Mouse (Mus musculus) macrophage (primary cell): ENCODE data around the gene Prkcg. TPM values are rescaled to one million over a fixed set of nuclear protein-coding genes. Genes with fewer than 3 reads are reported as not detected.

Source experiments
- H3K27ac ChIP-seq: fragments of 350-480 bp; formaldehyde crosslinking; 2 replicates; pipeline ENCODE4 v1.9.0; 2021
- H3K36me3 ChIP-seq: fragments of 350-480 bp; formaldehyde crosslinking; 2 replicates; pipeline ENCODE4 v1.9.0; 2021; ENCODE audit errors: inconsistent target
- H3K4me3 ChIP-seq: fragments of 350-480 bp; formaldehyde crosslinking; 2 replicates; pipeline ENCODE4 v1.9.0; 2021; ENCODE audit errors: inconsistent target
- H3K79me2 ChIP-seq: fragments of 350-480 bp; formaldehyde crosslinking; 2 replicates; pipeline ENCODE4 v1.9.0; 2021; ENCODE audit errors: inconsistent target
- WGBS: methylation state at CpG from one replicate; pipeline ENCODE4 v1.1.7; 2026; ENCODE audit warnings: inconsistent platforms; ENCODE audit not compliant: missing documents; 5-methylcytosine and 5-hydroxymethylcytosine counted together
- polyA plus RNA-seq: library from polyadenylated mRNA; stranded (reverse); fragments of 250-400 nt; gene quantifications from 3 replicates; pipeline ENCODE4 v1.2.4, GENCODE M21; 2018; ENCODE audit warnings: inconsistent platforms

Gene Prkcg
- polyA plus RNA-seq, 1 experiment from 2014 or later, result 0.11 TPM

DNA sequence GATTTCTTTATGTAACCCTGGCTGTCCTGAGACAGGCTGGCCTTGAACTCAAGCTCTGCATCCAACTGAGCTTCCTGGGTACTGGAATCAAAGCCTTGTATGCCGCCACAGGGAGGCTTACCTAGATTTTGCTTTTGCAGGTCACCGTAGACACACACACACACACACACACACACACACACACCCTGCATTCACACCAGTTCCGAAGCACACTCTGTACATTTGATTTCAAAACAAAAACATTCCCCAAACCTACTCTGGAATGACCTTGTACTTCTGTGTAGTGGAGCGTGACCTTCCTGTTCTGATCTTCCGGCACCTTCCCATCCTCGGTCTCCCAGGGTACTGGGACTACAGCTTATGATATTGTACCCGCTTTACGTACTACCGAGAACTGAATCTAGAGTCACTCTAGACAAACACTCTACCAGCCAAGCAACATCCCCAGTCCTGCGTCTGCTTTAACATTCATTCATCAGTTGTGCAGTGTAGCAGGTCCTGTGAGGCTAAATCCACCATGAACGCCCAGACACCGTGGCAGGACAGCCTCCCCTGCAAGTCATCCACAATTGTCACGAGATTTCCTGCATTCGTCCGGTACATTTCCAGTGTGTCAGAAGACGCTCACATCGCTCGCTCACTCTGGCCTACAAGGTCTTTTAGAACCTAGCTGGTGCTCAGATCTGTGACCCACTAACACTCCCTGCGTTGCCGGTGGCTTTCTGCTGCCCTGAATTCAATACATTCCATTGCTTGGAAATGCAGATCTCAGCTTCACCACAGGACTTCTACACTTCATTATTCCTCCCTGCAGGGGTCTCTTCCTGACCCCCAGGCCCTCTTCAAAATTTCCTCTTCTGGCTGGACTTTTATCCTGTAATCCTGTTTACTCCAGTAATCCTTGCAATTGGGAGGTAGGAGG, 58.6 kb downstream of the Prkcg start:
- Histone ChIP-seq H3K79me2 (no peaks in the 10 kb centered on the region), H3K36me3 (no peaks in the 10 kb centered on the region), H3K4me3 (no peak overlapping the region), H3K27ac (no peak overlapping the region)
- 87% methylated on average over 20 of the region's 20 CpGs for WGBS

DNA sequence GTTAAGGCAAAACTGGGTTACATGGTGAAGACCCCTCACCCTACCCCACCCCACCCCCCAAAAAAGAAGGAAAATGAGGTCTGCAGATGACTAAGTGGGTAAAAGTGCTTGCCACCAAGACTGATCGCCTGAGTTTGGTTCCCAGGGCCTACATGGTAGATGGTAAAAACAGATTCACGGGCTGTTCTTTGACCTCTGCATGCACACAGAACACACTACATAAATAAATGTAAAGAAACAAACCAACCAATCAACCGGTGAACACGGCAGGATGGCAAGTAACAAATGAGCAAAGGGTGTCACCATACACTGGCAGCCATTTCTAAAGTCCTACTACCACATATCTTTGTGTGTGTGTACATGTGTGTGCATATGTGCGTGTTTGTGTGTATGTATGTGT, 59.3 kb downstream of the Prkcg start:
- H3K36me3 ChIP-seq, result no peaks in the 10 kb centered on the region
- H3K79me2 ChIP-seq, result no peaks in the 10 kb centered on the region
- 81% methylated on average over 5 of the region's 5 CpGs for WGBS
- H3K4me3 ChIP-seq, result no peak overlapping the region
- no peak overlapping the region for H3K27ac ChIP-seq

DNA sequence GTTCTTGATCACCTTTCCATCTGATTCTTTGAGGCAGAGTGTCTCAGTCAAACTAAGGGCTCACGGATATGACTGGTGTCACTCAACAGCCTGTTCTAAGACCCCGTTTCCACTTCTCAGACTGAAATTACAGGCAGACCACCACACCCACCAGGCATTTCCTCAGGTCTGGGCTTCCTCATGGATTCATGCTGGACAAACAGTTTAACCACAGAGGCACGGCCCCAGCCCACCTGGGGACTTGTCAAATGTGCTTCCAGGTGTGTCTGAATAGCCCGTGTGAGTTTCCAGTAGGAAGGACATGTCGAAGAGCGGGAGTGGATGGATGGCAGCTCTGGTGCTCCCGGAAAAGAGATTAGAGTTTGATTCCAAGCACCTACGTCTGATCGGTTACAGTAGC, 60.8 kb downstream of the Prkcg start:
- 89% methylated on average over 9 of the region's 9 CpGs for WGBS
- H3K4me3 ChIP-seq, result no peak overlapping the region
- no peaks in the 10 kb centered on the region for H3K36me3 ChIP-seq
- H3K27ac ChIP-seq, result no peak overlapping the region
- no peaks in the 10 kb centered on the region for H3K79me2 ChIP-seq

DNA sequence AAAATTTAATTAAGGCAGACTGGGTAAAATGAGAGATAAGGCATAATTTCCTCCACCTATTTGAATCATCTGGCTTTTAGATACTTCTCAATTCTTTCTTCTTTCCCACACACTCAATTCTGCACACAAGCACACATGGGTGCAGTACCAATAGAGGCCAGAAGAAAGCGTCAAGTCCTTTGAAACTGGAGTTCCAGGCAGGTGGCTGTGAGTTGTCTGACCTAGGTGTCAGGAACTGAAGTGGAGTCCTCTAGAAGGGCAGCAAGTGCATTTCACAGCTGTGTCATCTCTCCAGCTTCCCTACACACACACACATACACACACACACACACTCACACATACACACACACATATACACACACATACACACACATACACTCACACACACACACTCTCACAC, 62.6 kb downstream of the Prkcg start:
- Histone ChIP-seq H3K36me3 (no peaks in the 10 kb centered on the region), H3K4me3 (no peak overlapping the region), H3K27ac (no peak overlapping the region), H3K79me2 (no peaks in the 10 kb centered on the region)
- 90% methylated on average over 1 of the region's 1 CpGs for WGBS

DNA sequence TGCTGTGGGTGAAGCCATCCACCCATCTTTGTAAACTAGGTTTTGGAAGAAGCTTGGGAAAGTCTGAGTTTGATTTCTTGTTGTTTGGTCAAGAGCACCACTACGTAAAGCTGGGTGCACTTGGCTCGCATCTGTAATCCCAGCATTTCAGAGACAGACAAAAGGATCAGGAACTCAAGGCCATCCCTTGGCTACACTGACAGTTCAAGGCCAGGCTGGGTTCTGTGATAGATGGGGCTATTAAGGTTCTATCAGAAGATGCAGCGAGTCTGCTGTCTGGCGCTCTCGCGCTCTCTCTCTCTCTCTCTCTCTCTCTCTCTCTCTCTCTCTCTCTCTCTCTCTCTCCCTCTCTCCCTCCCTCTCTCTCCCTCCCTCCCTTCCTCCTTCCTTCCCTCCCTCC, 65.9 kb downstream of the Prkcg start:
- 90% methylated on average over 3 of the region's 6 CpGs for WGBS
- Histone ChIP-seq H3K27ac (no peak overlapping the region), H3K4me3 (no peak overlapping the region), H3K79me2 (no peaks in the 10 kb centered on the region), H3K36me3 (no peaks in the 10 kb centered on the region)

DNA sequence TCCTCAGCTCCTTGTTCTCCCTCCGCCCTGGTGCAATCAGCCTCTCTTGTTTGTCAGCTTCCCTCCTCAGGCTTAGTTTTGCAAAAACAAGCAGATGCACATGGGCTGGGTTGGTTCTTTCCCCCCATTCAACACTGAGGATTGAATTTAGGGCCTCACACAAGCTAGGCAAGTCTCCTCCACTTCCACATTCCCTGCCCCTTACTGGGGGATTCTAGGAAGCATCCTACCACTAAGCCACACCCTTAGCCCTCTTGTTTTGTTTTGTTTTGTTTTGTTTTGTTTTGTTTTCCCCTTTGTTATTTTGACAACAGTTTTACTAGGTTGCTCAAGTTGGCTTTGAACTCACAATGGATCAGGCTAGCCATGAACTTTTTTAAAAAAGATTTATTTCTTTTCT, 71.7 kb downstream of the Prkcg start:
- Histone ChIP-seq H3K27ac (no peak overlapping the region), H3K79me2 (no peaks in the 10 kb centered on the region), H3K36me3 (no peaks in the 10 kb centered on the region), H3K4me3 (no peak overlapping the region)
- WGBS, result 92% methylated on average over 1 of the region's 1 CpGs

DNA sequence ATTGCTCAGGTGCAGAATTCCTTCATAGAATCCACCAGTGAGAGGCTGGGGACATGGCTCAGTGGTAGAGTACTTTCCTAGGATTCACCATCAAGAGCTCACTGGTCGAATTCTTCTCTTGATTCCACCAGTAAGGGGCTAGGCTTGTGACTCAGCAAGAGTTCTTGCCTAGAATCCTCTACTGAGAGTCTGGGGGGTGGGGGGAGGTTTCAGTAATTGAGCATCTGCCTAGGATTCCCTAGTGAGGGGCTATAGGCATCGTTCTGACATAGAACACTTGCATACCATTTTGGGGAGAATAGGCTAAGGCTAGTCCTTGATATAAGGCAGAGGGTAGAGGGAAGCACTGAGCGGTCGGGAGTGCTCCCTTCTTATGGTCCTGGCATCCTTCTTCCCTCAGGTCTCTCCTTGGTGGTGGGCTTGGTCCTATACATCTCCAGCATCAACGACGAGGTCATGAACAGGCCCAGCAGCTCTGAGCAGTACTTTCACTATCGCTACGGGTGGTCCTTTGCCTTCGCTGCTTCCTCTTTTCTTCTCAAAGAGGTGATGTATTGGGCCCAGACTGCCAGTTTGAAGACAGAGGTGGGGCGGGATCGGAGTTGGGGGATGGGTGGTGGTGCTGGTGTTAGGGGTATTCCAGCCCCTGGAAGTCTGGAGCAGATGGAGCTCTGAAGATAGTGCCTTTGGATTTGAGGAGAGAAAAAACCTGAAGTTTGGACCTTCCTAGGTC, 76.7 kb downstream of the Prkcg start:
- Histone ChIP-seq H3K36me3 (no peaks in the 10 kb centered on the region), H3K79me2 (no peaks in the 10 kb centered on the region), H3K4me3 (no peak overlapping the region), H3K27ac (no peak overlapping the region)
- WGBS, result 32% methylated on average over 11 of the region's 11 CpGs

DNA sequence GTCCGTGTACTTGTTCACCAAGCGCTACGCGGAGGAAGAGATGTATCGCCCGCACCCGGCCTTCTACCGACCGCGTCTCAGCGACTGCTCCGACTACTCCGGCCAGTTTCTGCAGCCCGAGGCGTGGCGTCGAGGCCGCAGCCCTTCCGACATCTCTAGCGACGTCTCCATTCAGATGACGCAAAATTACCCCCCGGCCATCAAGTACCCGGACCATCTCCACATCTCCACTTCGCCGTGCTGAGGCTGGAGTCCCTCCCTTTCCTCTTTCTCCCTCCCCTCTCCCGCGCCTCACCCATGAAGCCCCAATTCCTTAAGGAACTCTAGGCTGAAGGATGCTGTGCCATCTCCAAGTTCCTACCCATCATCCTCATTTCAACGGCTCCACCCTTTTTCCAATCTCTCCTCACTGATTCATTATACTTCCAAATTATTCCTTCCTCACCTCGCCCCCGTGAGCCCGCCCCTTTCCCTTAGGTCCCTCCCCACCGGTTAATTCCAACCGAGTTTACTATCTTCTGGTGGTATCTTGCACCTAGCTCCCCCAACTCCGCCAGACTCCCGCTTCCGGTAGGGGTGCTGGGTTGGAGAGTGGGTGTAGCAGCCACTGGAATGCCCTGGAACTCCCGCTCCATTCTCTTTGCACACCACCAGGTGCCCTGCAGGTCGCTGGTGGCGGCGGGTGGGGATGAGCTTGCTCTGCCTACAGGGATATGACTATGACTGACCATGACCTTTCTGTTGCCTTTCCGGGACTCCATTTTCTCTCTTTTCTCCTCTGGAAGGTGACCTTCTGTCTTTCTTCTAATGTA, 77.9 kb downstream of the Prkcg start:
- no peaks in the 10 kb centered on the region for H3K79me2 ChIP-seq
- no peaks in the 10 kb centered on the region for H3K36me3 ChIP-seq
- no peak overlapping the region for H3K4me3 ChIP-seq
- H3K27ac ChIP-seq, result no peak overlapping the region
- 5% methylated on average over 39 of the region's 42 CpGs for WGBS

DNA sequence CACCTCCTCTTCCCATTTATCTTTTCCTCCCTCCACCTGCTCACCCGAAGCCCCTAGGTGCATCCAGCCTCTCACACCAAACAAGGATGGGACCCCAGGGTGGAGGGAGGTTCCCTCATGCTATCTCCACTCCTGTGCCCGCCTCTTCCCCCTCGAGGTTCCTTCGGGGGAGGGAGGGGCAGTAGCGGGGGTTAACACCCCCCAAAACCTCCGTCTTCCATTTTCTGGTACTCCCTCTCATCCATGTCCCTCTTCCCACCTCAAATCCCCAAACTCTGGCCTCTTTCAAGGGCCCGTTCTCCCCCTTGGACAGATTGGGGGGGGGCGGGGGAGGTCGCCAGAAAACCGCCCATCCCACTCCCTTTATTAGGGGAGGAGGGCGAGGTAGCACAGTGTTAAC, 78.6 kb downstream of the Prkcg start:
- H3K79me2 ChIP-seq, result no peaks in the 10 kb centered on the region
- WGBS, result 12% methylated on average over 10 of the region's 11 CpGs
- no peaks in the 10 kb centered on the region for H3K36me3 ChIP-seq
- no peak overlapping the region for H3K27ac ChIP-seq
- no peak overlapping the region for H3K4me3 ChIP-seq

DNA sequence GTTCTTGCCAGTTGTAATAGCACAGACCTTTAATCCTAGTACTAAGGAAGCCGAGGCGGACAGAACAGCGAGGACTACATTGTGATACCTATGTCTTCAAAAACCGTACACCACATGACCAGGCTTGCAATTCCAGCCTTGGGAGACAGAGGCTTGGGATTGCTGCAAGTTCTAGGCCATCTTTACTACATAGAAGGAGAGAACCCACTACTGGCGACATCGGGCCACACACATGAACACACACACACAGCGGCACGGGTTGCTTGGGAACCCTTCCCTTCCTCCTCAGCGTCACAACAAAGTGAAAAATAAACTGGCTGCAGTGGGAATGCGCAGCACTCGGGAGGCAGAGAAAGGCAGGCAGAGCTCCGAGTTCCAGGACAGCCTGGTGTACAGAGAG, 79.3 kb downstream of the Prkcg start:
- no peaks in the 10 kb centered on the region for H3K79me2 ChIP-seq
- WGBS, result 75% methylated on average over 10 of the region's 12 CpGs
- H3K27ac ChIP-seq, result no peak overlapping the region
- no peaks in the 10 kb centered on the region for H3K36me3 ChIP-seq
- no peak overlapping the region for H3K4me3 ChIP-seq

DNA sequence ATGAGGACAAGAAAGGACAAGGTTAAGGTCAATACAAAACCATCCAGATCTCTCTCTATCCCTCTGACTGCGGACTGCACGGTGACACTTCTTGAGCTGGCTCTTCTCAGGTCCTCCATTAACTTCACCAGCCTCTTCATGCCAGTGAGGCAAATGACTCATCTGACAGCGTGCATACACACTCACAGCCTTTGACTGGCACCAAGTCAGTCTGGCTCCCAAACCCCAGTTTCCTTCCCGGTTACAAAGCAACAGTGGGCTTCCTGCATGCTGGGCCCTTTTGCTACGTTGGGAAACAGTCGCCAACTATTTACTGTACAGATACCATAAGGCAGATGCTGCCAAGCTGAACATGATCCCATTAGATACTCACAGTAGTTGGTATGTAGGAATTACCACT, 80.2 kb downstream of the Prkcg start:
- Histone ChIP-seq H3K36me3 (no peaks in the 10 kb centered on the region), H3K79me2 (no peaks in the 10 kb centered on the region), H3K27ac (no peak overlapping the region), H3K4me3 (no peak overlapping the region)
- 36% methylated on average over 6 of the region's 6 CpGs for WGBS

DNA sequence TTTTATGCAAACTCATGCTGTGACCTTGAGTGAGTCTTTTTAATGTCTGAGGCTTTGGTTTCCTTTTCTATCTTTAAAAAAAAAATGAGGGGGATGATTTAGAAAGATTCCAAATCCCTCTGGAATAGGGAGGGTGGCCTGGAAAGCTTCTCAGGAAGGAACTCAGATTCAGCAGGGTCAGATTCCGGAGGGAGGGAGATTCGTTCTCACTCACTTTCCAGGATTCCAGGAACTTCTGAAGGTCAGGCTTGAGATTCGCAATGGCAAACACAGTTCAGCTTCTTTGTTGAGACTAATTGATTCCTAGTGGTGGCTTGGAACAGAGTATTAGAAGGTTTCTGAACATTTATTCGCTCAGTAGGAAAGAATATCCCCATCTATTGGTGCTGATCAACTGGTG, 81.4 kb downstream of the Prkcg start:
- Histone ChIP-seq H3K36me3 (no peaks in the 10 kb centered on the region), H3K79me2 (no peaks in the 10 kb centered on the region), H3K27ac (no peak overlapping the region), H3K4me3 (no peak overlapping the region)
- 94% methylated on average over 4 of the region's 4 CpGs for WGBS

DNA sequence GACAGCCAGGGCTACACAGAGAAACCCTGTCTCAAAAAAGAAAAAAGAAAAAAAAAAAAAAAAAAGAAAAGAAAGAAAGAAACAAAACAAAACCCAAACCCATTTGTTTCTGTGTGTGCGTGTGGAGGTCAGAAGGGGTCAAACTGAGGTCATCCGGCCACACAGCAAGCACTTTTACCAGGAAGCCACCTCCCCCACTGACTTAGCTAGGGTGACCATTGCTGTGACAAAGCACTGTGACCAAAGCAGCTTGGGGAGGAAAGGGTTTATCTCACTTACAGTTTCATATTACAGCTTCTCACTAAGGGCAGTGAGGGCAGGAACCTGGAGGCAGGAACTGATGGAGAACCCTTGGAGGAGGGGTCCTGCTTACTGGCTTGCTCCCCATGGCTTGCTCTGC, 83.4 kb downstream of the Prkcg start:
- no peaks in the 10 kb centered on the region for H3K36me3 ChIP-seq
- H3K79me2 ChIP-seq, result no peaks in the 10 kb centered on the region
- WGBS, result 94% methylated on average over 2 of the region's 2 CpGs

DNA sequence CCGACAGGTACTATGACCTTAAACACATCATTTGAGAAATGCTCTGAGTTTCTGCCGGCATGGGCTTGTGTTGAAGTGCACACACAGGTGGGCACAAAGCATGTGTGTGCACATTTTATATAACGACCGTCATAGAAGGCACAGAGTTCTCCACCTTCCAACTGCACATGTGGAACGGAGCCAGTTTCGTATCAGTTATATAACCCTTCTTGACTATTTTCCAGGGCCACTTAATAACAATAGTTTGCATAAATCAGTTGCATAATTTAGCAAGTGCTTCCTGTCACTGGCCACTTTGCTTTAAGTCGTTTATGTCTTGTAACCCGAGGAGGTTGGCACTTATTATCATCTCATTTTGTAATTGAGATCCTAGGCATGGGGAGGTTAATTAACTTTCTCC, 84.8 kb downstream of the Prkcg start:
- no peaks in the 10 kb centered on the region for H3K36me3 ChIP-seq
- H3K4me3 ChIP-seq, result no peak overlapping the region
- no peak overlapping the region for H3K27ac ChIP-seq
- H3K79me2 ChIP-seq, result no peaks in the 10 kb centered on the region
- 61% methylated on average over 8 of the region's 8 CpGs for WGBS

More for the DNA sequence above, 83.4 kb downstream of the Prkcg start:
- no peak overlapping the region for H3K4me3 ChIP-seq
- H3K27ac ChIP-seq, result no peak overlapping the region

DNA sequence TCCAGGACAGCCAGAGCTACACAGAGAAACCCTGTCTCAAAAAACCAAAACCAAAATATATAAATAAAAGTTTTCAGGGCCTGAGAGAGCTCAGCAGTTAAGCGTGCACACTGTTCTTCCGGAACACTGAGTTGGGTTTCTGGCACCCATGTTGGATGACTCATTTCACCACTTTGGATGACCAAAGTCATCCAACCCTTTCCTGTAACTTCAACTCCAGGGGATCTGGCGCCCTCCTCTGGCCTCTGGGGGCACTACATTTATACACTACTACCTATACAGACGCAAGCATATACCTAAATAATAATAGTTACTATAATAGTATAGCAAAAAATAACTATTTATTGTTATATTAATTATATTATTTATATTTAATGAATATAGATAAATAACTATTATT, 87.9 kb downstream of the Prkcg start:
- 37% methylated on average over 4 of the region's 4 CpGs for WGBS
- Histone ChIP-seq H3K27ac (no peak overlapping the region), H3K79me2 (no peaks in the 10 kb centered on the region), H3K36me3 (no peaks in the 10 kb centered on the region), H3K4me3 (no peak overlapping the region)
